Mouse (Mus musculus): ENCODE measurements around the gene Gfy. TPM values are rescaled to one million over a fixed set of nuclear protein-coding genes. Genes with fewer than 3 reads are reported as not detected.

Gfy gene
- polyA plus RNA-seq, 1 experiment from 2014 or later: 0.13 TPM

DNA sequence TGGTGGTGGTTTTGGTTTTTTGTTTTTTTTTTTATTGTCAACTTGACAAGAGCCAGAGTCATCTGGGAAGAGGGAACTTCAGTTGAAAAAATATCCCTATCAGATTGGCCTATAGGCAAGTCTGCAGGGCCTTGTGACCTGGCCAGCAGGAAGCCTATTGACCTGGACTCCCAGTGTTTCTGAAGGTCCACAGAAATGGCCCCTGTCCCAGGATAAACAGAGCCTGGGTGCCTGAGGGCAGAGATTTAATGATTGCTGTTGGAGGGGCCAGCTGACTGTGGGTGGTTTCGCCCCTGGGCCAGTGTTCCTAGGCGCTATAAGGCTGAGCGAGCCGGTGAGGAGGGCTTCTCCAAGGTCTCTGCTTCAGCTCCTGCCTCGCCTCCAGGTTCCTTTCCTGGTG lies 34.3 kb upstream of the Gfy start:
- ATAC-seq (replicated peaks; ENCODE audit: low FRiP score) (no peak), DNase-seq (ENCODE audit: low spot score) (no peak)
- H3K27me3 ChIP-seq (ENCODE audit: control insufficient read depth, insufficient read depth, low read length): peaks cover 17% of the 10 kb centered on the region
- WGBS: 67% methylated on average over 5 of the region's 5 CpGs
- H3K36me3 ChIP-seq (ENCODE audit: control insufficient read depth, insufficient read depth, low read length): peaks cover 5% of the 10 kb centered on the region
- H3K9me3 ChIP-seq (ENCODE audit: control insufficient read depth, low read length): no peaks in the 10 kb centered on the region
- H3K9ac ChIP-seq (ENCODE audit: low read length): no peak overlapping the region
- H3K4me2 ChIP-seq (ENCODE audit: low read depth, low read length, severe bottlenecking): no peak overlapping the region
- no peak overlapping the region for H3K4me3 ChIP-seq (ENCODE audit: low read depth, low read length)
- no peak overlapping the region for H3K27ac ChIP-seq (ENCODE audit: low read depth, low read length)
- H3K4me1 ChIP-seq (replicated peaks; ENCODE audit: control insufficient read depth, insufficient read depth, low read length): peaks cover 4% of the 10 kb centered on the region

DNA sequence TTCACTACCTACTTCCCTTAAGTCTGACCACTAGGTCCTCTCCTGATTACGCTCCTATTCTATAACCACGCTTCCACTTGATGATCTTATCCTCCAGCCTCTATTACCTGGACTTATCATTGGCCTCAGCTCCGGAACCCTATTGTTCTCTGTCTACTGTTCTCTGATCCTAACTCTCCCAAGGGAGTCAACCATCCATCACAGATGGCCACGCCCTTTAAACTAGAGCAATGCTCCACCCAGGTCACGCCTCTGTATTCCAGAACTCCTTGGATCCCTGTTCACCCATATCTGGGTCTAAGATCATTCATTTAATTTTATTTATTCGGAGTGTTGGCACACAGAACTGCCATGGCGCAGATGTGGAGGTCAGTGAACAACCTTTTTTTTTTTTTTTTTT lies 33.0 kb upstream of the Gfy start:
- Histone ChIP-seq H3K4me2 (ENCODE audit: low read depth, low read length, severe bottlenecking) (no peak overlapping the region), H3K27me3 (ENCODE audit: control insufficient read depth, insufficient read depth, low read length) (peaks cover 17% of the 10 kb centered on the region), H3K36me3 (ENCODE audit: control insufficient read depth, insufficient read depth, low read length) (no peaks in the 10 kb centered on the region), H3K9me3 (ENCODE audit: control insufficient read depth, low read length) (no peaks in the 10 kb centered on the region), H3K9ac (ENCODE audit: low read length) (no peak overlapping the region), H3K27ac (ENCODE audit: low read depth, low read length) (no peak overlapping the region), H3K4me3 (ENCODE audit: low read depth, low read length) (no peak overlapping the region), H3K4me1 (replicated peaks; ENCODE audit: control insufficient read depth, insufficient read depth, low read length) (peaks cover 4% of the 10 kb centered on the region)
- ATAC-seq (replicated peaks; ENCODE audit: low FRiP score): no peak
- no peak for DNase-seq (ENCODE audit: low spot score)
- WGBS: 73% methylated on average over 7 of the region's 7 CpGs

DNA sequence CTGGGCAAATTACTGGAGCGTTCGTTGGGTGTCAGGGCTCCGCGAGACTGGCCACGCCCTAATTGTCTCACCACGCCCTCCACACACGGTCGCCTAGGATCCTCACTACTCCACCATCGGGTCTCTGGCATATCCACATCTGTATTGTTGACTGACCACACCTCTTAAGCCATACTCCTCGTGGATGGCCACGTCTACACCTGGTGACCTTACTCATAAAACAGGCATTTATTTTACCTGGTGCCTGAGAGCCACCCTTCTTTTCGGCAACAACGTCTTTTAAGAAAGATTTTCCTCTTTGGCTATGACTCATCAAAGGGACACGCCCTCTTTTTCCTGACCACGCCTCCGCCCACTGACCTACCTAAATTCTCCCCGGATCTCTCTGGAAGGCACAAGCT lies 32.5 kb upstream of the Gfy start, which contains the start of gene Dkkl1:
Gene Dkkl1 (minus strand): TSS at position 297 of the 401 bp plus-strand sequence.
- Histone ChIP-seq H3K27ac (ENCODE audit: low read depth, low read length) (no peak within 1 kb of the TSS), H3K9ac (ENCODE audit: low read length) (no peak within 1 kb of the TSS), H3K27me3 (ENCODE audit: control insufficient read depth, insufficient read depth, low read length) (peaks cover 17% of the 10 kb centered on the region), H3K4me2 (ENCODE audit: low read depth, low read length, severe bottlenecking) (no peak within 1 kb of the TSS), H3K4me3 (ENCODE audit: low read depth, low read length) (no peak within 1 kb of the TSS), H3K36me3 (ENCODE audit: control insufficient read depth, insufficient read depth, low read length) (no peaks in the 10 kb centered on the region), H3K9me3 (ENCODE audit: control insufficient read depth, low read length) (no peaks in the 10 kb centered on the region), H3K4me1 (replicated peaks; ENCODE audit: control insufficient read depth, insufficient read depth, low read length) (no peaks in the 10 kb centered on the region)
- ATAC-seq (replicated peaks; ENCODE audit: low FRiP score) (no peak), DNase-seq (ENCODE audit: low spot score) (no peak)
- 8% methylated on average over 17 of the region's 17 CpGs for WGBS

DNA sequence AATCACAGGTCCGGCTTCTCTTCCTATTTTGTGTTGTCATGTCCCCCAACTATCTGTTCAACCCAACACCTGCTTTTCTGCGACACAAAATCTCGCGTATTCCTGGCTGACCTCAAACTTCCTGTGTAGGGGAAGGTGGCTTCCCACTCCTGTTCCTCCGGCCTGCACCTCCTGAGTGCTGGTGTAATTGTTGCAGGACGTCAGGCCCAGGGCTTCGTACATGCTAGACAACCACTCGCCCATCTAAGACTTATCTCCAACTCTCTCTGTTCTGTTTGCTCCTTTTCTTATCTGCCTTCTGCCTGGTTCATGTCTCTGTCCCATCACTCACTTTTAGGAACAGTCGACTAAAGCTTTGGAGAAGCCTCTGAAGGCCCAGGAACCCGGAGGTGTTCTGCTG lies 31.7 kb upstream of the Gfy start:
- H3K36me3 ChIP-seq (ENCODE audit: control insufficient read depth, insufficient read depth, low read length): no peaks in the 10 kb centered on the region
- no peak overlapping the region for H3K27ac ChIP-seq (ENCODE audit: low read depth, low read length)
- peaks cover 17% of the 10 kb centered on the region for H3K27me3 ChIP-seq (ENCODE audit: control insufficient read depth, insufficient read depth, low read length)
- H3K4me1 ChIP-seq (replicated peaks; ENCODE audit: control insufficient read depth, insufficient read depth, low read length): no peaks in the 10 kb centered on the region
- H3K9ac ChIP-seq (ENCODE audit: low read length): no peak overlapping the region
- DNase-seq (ENCODE audit: low spot score) (no peak), ATAC-seq (replicated peaks; ENCODE audit: low FRiP score) (no peak)
- no peaks in the 10 kb centered on the region for H3K9me3 ChIP-seq (ENCODE audit: control insufficient read depth, low read length)
- no peak overlapping the region for H3K4me2 ChIP-seq (ENCODE audit: low read depth, low read length, severe bottlenecking)
- WGBS: 81% methylated on average over 10 of the region's 10 CpGs
- H3K4me3 ChIP-seq (ENCODE audit: low read depth, low read length): no peak overlapping the region

DNA sequence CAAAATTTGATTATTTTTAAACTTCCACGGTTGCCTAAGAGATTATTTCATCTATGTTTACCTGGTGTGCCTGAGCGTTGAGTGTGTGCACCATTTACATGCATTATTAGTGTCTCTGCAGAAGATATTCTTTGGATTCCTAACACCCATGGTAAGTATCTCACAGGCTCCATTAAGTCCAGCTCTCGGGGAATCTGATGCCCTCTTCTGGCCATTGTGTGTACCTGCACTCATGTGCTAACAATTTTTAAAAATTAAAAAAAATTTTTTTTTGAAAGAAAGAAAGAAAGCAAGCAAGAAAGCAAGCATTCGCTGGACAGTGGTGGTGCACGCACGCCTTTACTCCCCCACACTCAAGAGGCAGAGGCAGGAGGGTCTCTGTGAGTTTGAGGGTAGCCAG lies 28.9 kb upstream of the Gfy start:
- Histone ChIP-seq H3K9ac (ENCODE audit: low read length) (no peak overlapping the region), H3K4me3 (ENCODE audit: low read depth, low read length) (no peak overlapping the region), H3K36me3 (ENCODE audit: control insufficient read depth, insufficient read depth, low read length) (no peaks in the 10 kb centered on the region), H3K27me3 (ENCODE audit: control insufficient read depth, insufficient read depth, low read length) (peaks cover 17% of the 10 kb centered on the region), H3K9me3 (ENCODE audit: control insufficient read depth, low read length) (no peaks in the 10 kb centered on the region), H3K4me2 (ENCODE audit: low read depth, low read length, severe bottlenecking) (no peak overlapping the region), H3K4me1 (replicated peaks; ENCODE audit: control insufficient read depth, insufficient read depth, low read length) (no peaks in the 10 kb centered on the region), H3K27ac (ENCODE audit: low read depth, low read length) (no peak overlapping the region)
- DNase-seq (ENCODE audit: low spot score) (no peak), ATAC-seq (replicated peaks; ENCODE audit: low FRiP score) (no peak)
- WGBS: 84% methylated on average over 6 of the region's 6 CpGs

DNA sequence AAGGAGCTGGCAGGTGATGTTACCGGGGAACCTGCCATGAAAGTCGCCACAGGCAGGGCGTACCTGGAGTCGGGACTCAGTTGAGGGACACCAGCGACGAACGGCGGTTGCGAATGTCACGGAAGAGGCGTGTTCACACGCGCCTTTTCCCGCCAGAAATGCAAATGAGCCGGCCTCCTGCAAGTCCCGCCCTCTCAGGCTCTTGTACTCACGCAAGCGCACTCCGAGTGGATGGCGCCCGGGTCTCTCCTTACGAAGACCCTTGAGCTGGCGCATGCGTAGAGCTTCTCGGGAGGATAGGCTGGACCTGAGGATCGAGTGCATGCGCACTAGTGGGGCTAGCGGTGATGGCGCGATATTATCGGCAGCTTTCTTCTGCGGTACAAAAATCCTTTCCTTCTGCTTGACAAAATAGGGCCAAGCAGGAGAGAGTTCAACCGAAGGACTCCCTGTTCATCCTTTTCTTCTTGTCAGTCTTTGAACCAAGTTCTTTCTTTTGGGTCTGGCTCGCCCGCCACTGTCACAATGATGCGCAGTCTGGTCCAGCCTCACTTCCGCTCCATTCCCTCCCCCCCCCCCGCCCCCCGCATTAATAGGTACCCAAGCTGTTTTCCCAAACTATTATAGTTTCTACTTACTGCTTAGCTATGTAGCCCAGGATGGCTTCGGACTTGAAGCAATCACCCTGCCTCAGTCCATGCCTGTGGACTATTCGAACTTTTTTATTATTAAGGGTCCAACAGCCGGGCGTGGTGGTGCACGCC lies 25.2 kb upstream of the Gfy start, which contains the start of gene Ccdc155:
Gene Ccdc155 (minus strand): TSS at position 513 of the 764 bp plus-strand sequence.
- DNase-seq (ENCODE audit: low spot score): peak; percentile 98
- Histone ChIP-seq H3K4me3 (ENCODE audit: low read depth, low read length) (peak within 1 kb of the TSS; percentile 35), H3K9me3 (ENCODE audit: control insufficient read depth, low read length) (no peaks in the 10 kb centered on the region), H3K4me1 (replicated peaks; ENCODE audit: control insufficient read depth, insufficient read depth, low read length) (no peaks in the 10 kb centered on the region), H3K27me3 (ENCODE audit: control insufficient read depth, insufficient read depth, low read length) (no peaks in the 10 kb centered on the region), H3K4me2 (ENCODE audit: low read depth, low read length, severe bottlenecking) (peak within 1 kb of the TSS; percentile 44), H3K36me3 (ENCODE audit: control insufficient read depth, insufficient read depth, low read length) (no peaks in the 10 kb centered on the region), H3K9ac (ENCODE audit: low read length) (peak within 1 kb of the TSS; percentile 46), H3K27ac (ENCODE audit: low read depth, low read length) (no peak within 1 kb of the TSS)
- peak; percentile 98 for ATAC-seq (replicated peaks; ENCODE audit: low FRiP score)
- 9% methylated on average over 42 of the region's 44 CpGs for WGBS

DNA sequence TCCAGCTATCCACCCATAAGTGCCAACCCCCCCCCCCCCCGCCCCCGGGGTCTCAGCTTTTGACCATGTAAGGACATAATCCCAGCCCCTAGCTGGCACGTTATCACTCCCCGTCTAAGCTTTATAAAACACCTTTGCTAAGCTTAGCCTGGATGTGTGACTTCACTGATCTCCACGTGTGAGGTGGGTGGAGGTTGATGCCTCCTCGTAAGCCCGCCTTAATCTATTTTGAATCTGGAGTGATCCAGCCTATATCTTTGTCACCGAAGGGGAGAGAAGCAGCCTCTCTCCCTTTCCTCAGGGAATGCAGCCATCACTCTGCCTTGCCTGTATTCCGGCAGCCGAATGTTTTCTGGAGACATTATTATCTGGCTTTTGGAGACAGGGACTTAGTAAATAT lies 23.3 kb upstream of the Gfy start:
- Histone ChIP-seq H3K4me2 (ENCODE audit: low read depth, low read length, severe bottlenecking) (no peak overlapping the region), H3K36me3 (ENCODE audit: control insufficient read depth, insufficient read depth, low read length) (no peaks in the 10 kb centered on the region), H3K27ac (ENCODE audit: low read depth, low read length) (no peak overlapping the region), H3K9ac (ENCODE audit: low read length) (no peak overlapping the region), H3K4me3 (ENCODE audit: low read depth, low read length) (no peak overlapping the region), H3K27me3 (ENCODE audit: control insufficient read depth, insufficient read depth, low read length) (no peaks in the 10 kb centered on the region), H3K9me3 (ENCODE audit: control insufficient read depth, low read length) (no peaks in the 10 kb centered on the region), H3K4me1 (replicated peaks; ENCODE audit: control insufficient read depth, insufficient read depth, low read length) (0 out of 2 replicates have a peak, but pooled peaks cover 3% of the 10 kb centered on the region)
- ATAC-seq (replicated peaks; ENCODE audit: low FRiP score): no peak
- 58% methylated on average over 10 of the region's 10 CpGs for WGBS
- DNase-seq (ENCODE audit: low spot score): no peak

DNA sequence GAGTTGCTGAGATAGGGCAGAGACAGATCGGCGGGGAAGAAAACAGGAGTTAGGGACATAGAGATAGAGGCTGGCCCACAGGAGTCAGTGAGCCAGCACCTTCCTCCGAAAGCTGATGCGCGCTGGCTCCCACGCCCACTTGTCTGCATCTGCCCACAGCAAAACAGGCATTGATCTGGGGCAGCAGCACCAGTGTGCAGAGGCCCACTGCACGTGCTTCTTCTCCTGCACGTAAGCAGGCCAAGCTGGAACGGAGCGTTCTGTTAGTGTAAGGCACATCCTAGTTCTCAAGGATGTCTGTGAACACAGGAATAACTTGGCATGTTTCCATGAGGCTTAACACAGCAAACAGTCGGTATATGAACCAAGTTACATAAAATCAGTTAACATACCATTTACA lies 19.6 kb upstream of the Gfy start:
- Histone ChIP-seq H3K27ac (ENCODE audit: low read depth, low read length) (no peak overlapping the region), H3K9ac (ENCODE audit: low read length) (no peak overlapping the region), H3K36me3 (ENCODE audit: control insufficient read depth, insufficient read depth, low read length) (no peaks in the 10 kb centered on the region), H3K4me2 (ENCODE audit: low read depth, low read length, severe bottlenecking) (no peak overlapping the region), H3K4me1 (replicated peaks; ENCODE audit: control insufficient read depth, insufficient read depth, low read length) (0 out of 2 replicates have a peak, but pooled peaks cover 3% of the 10 kb centered on the region), H3K4me3 (ENCODE audit: low read depth, low read length) (no peak overlapping the region), H3K27me3 (ENCODE audit: control insufficient read depth, insufficient read depth, low read length) (no peaks in the 10 kb centered on the region), H3K9me3 (ENCODE audit: control insufficient read depth, low read length) (no peaks in the 10 kb centered on the region)
- ATAC-seq (replicated peaks; ENCODE audit: low FRiP score) (no peak), DNase-seq (ENCODE audit: low spot score) (no peak)
- 85% methylated on average over 11 of the region's 11 CpGs for WGBS

DNA sequence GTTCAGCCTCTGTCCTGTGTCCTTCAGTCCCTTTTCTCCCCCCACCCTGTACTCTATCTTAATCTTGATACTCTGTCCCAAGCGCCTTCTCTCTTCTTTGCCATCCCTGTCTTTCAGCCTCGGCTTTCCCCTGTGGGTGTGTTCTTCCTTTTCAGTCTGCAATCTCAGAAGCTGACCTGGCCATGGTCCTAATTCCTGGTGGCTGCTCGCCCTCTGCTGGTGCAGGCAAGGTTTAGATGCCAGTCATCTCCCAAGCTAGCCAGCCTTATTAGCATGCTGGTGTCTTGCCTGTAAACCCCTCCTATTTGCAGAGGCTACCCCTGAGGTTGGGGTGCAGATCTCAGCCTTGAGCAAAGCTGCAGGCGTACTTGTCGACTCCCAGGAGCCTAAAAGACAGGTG lies 19.1 kb upstream of the Gfy start:
- DNase-seq (ENCODE audit: low spot score) (peak; percentile 80), ATAC-seq (replicated peaks; ENCODE audit: low FRiP score) (no peak)
- Histone ChIP-seq H3K36me3 (ENCODE audit: control insufficient read depth, insufficient read depth, low read length) (no peaks in the 10 kb centered on the region), H3K9me3 (ENCODE audit: control insufficient read depth, low read length) (no peaks in the 10 kb centered on the region), H3K27ac (ENCODE audit: low read depth, low read length) (no peak overlapping the region), H3K27me3 (ENCODE audit: control insufficient read depth, insufficient read depth, low read length) (no peaks in the 10 kb centered on the region), H3K4me2 (ENCODE audit: low read depth, low read length, severe bottlenecking) (no peak overlapping the region), H3K4me3 (ENCODE audit: low read depth, low read length) (no peak overlapping the region), H3K9ac (ENCODE audit: low read length) (no peak overlapping the region), H3K4me1 (replicated peaks; ENCODE audit: control insufficient read depth, insufficient read depth, low read length) (0 out of 2 replicates have a peak, but pooled peaks cover 3% of the 10 kb centered on the region)
- 18% methylated on average over 5 of the region's 5 CpGs for WGBS

Measured in forebrain, embryonic 11.5 days (tissue).